Mouse (Mus musculus) MEL-GATA-1-ER (cell line): ENCODE measurements at regions not wholly inside any gene's neighbourhood (a gene's known extent, or its start where the extent isn't known, plus 50 kb on each side); places are given as distances from the start of the nearest gene placed in this dataset.

ENCODE experiments used
- DNase-seq: peaks from one replicate; pipeline ENCODE4 v3.0.0-alpha.2; 2012; ENCODE audit warnings: low read depth; ENCODE audit errors: extremely low read depth

DNA sequence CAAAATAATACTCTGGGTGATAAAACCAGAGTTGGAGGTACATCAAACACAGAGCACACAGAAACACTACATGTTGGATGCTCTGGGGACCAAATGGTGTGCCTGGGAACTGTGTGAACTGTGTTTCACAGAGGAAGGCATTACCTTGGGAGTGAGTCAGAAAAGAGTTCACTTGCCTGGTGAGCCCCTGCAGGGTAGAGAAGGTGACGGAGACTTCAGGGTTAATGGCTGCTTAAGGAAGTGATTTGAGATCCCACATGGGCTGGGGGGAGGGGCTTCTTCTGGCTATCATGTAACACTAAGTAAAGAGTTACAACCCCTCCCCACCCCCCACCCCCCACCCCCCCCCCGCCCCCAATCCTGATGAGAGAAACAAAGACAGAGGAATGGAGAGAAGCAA lies 164.6 kb downstream of the Gm45692 start:
- DNase-seq = no peak

DNA sequence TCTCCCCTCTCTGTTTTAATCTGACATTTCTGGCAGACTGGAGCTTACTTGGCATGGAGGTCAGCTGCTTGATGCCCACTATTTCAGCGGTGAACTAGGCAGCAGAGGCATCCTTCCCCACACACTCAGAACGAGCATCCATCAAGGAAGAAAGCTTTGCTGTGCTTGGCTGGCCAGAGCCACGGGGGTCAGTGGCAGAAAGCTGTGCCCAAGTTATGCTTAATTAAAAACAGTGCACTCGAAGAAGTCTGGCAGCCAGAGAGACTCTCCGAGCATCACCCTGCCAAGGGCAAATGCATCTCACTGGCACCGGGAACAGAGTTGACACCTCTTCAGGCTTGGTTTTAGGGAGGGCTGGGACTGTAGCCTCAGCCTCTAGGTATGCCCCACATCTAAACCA lies 168.3 kb downstream of the Gm45692 start:
- no peak for DNase-seq

DNA sequence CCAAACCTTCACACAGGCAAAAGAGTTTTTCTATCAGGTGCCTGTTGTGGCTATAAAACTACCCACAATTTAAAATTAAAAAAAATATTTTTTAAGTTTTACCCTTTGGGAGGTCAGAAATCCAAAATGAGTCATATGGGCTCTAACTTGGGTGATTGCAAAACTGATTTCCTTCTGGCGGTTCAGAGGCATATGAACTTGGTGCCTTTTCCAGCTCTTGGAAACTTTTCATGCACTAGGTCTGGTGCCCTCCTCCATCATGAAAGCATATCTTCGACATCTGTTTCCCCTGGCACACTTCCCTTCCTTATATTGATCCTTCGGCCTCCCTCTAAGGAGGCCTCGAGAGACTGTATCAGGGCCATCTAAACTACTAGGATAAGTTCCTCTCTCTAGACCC lies 168.8 kb downstream of the Gm45692 start:
- DNase-seq = no peak

DNA sequence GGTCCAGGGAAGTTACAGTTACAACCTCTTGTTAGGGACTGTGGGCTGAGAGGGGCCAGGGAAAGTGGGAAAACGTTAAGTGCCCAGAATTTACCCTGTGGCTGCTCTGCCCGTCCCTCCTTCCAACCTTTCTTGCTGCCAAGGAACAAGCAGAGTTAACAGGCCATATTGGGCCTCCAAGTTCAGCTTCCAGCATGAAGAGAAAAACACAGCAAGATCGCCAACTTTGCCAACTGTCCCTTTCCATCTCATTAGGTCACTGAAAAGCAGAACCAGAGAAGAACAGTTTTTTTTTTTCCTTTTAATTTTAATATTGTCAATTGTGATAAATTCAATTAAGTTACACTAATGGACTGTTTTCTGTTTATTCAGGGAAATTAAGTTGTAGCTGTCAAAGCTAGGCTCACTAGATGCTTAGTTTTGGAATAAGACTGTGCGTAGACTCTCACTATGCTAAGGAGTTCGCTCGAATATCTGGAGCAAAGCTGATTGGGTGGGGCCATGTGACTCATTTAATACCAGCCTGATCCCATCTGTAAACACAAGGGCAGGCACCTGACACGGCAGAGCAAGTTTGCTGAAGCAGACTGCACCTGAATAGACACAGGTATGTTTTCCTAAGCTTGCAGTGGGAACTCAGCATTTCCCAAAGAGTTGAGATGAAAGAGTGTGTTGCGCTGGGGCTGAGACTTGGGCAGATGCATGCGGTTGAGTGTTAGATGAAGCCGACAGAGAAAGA lies 178.9 kb downstream of the Gm45692 start:
- no peak for DNase-seq

DNA sequence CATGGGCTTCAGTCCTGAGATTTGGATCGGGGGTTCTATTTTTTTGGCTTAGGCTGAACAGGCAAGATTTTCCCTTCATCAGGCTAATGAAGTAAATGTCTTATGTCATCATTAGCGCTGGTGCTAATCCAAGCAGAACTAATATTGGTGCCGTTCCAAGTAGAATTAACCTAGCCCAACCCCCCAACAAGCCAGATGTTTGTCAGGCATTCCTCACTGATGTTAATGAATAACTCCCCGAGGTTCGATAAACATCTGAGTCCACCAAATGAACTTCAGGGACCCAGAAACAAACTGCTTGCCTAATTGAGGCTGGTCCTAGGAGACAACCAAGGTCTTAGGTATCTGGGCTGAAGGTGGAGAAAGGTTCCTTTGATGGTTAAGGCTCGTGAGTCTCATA lies 180.9 kb downstream of the Gm45692 start:
- no peak for DNase-seq

DNA sequence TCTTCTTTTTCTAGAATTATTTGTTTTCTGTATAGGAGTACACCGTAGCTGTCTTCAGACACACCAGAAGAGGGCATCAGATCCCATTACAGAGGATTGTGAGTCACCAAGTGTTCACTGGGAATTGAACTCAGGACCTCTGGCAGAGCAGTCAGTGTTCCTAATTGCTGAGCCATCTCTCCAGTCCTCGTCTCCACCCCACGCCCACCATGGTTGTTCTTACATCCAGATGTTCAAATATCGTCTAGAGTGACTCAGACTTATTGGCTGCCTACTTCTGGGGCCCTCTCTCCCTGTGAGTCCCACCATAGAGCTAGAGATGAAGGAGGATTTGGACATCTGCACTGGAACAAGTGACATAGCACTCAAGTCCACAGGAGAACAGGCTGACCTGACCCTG lies 182.6 kb downstream of the Gm45692 start:
- DNase-seq = no peak

DNA sequence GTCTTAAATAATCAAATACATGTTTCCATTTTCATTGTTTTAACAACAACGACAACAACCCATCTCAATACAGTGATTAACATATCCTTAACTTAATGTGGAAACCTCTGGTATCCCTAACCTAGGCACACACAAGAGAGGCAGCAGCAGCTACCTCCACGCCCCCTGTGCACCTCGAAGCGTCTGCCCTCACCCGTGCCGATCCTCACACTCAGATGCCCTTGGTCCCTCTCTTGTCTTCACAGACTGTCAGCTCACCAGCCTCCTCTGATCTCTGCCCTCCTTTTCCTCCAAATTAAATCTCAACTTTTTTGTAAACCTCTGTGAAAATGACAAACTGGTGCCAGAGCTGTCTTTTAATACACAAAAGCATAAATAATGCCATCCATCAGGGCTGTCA lies 185.2 kb downstream of the Gm45692 start:
- DNase-seq = no peak

DNA sequence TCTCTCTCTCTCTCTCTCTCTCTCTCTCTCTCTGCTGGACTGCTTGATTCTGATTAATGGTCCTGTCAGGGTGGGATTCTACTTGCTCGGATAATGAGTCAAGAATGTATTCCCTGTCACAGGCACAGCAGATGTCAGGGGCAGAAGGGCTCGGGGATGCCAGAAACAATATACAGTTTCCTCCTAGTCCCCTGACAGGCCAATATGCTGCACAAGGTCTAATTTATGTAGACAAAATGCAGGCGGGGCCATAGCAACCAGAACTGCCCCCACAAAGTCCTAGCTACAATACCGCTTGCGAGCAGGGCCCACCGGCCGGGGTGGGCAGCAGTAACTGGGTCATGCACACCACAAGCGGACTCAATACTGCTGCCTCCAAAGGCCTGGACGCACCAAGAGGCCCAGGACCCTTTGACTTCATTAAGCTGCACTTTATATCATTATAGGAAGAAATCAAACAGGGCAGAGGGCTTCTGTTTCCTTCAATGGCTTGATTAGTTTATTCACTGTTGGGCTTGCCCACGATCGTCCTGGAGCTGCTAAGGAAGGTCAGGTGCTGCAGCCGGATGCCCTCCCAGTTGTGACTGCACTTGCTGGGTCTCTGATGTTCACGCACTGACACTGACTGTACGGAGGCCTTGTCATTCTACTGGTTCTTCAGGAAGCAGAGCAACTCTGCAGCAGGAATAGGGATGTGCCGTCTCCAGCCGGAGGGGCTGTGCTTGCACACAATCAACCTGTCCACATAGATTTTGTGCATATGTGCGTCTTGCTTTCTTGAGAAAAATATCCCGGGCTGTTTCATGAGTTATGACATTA lies 185.9 kb downstream of the Gm45692 start:
- no peak for DNase-seq

DNA sequence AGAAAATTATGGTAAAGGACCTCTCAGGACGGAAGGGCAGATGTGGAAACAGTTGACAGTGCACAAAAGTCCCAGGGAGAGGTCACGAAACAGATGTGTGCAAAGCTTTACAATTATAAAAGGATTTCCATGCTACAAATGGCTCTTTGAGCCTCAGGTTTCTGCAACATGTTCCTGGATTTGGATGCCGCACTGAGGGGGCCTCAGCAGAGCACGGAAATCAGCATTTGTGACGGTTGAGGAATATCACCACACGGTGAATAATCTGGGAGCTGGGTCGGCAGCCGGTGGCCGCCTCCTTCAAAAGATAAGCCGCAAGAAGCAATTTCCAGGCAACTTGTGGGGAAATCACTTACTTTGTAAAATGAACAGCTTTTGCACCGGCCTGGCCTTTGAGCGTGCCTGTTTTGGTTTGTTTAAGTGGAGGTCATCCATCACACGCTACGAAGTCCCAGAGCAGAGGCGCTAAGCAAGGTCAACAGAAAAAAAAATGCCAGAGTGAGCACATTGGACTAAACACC lies 188.8 kb downstream of the Gm45692 start:
- no peak for DNase-seq

DNA sequence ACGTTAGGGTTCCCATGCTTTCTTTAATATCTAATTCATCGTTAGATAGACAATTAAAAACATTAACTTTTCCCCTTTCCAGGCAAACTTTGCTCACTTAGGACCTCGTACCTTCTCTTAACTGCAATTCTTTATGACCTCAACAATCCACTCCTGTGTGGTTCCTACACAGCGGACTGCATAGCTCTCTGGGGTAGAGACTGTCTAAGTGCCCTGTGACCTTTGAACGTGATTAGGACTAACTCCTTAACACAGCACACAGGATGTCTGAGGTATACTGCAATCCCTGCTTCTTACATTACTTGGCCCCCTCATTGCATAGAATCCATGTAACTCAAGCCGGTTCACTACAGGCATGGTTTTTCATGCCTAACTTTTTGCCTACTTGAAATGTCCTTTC lies 190.4 kb downstream of the Gm45692 start:
- no peak for DNase-seq

DNA sequence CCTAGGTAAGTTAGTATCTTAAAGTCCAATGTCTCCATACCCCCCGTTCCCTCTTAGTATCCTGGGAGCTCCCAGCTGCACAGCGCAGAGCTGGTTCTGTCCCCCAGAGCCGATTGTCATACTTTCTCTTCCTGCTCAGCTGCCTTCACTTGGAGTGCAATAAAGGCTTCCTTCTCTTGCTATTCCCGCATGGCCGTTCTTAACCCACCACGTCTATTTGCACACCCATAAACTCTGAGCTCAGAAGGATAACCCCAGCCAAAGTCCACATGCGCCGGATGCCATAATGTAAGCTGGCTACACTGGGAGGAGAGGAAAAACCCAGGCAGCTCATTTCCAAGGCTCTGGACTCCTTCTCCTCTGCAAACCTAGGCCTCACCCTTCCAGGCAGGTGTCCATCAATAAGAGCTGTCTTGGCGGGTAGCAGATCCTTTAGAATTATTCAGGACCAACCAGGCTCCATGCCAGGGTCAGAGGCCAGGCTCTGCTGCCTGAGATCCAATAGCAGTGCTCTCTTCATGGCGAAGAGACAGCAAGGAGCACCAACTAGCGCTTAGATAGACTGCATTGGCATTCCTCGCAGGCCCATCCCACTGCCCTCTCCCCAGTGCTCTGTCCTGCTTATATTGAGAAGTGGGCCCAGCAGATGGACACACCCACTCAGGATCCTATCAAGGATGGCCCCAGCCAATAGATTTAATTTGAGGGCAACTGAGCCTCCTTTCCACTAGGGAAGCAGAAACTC lies 204.4 kb downstream of the Gm45692 start:
- no peak for DNase-seq

DNA sequence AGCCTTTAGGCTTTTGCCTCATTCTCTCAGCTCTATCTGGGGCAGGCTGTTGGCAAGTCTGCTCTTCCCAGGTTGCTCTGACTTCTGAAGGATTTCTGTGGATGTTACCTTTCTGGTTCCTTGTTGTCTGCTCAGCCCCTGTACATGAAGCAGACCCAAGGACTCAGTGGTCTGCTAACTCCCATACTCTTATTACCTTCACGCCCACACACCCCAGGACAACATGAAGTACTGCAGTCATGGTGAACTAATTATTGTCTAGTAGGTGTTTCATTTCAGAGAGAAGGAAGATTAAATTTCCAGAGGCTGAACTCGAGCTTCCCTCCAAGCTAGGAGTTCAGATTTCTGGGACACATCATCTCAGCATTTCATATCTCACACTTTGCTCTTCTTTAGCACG lies 205.3 kb downstream of the Gm45692 start:
- no peak for DNase-seq

DNA sequence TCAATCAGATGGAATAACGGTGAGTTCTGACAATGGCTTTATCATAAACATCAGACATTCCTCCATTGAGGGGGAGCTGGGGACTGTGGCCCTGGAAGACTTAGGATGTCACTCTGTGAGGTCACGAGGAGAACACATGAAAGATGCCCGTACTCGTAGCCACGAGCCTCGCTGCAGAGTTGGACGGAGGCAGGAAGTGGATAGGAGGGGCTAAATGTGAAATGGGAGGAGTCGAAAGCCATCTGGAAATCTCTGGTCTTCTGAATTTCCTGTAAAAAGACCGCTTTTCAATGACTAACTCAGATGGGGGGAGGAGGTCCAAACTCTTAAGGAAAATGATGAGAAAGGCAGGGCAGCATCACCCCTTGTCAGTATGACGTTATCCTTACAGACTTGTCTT lies 210.5 kb downstream of the Gm45692 start:
- DNase-seq = no peak

DNA sequence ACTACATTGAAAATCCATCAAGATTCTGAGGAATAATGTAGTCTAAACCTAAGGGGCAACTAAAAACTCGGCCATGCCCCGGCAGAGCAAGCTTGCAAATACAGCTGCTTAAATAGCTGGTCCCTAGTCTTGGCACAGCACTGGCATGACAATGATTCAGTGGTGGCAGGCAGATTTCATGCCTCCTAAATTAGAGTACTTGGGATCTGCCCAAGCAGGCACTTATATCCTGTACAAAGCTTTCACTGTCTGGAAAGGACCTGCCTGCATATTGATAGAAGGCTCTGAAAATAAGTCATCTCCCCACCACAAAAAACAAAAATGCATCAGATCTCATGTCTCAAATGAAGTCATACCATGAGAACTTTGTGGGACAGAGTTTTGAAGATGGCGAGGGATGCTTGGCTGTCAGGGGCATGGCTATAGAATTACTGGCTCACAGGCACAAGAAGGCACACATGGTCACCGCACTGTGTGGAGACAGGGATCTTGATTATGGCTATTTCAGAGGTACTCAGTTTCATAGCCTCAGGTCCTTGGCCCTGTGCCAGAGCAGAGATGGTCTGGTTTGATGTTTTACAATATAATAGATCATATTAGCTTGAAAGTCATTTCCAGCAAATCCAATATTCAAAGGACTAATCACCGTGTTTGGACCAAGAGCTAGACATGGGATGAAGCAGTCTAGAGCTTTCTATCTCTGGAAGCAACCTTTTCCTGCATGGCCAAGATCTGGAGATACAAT lies 217.7 kb downstream of the Gm45692 start:
- DNase-seq = no peak

DNA sequence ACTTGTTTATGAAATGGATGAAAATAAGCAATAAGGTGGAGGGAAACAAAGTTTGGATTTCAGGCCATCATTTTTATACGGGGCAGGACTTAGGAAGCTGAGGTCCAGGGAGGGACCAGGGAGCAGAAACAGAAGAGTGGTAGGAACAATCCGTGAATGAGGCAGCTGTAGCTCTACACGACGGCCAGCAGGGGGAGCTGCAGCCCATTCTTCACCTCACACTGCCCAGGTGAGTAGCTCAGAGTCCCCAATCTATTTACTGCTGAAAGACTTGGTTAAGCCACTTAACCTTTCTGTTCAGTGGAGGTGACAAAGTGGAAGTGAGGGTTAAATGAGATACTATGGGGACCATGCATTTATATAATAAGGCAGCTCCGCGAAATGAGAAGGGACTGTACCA lies 225.7 kb downstream of the Gm45692 start:
- no peak for DNase-seq

DNA sequence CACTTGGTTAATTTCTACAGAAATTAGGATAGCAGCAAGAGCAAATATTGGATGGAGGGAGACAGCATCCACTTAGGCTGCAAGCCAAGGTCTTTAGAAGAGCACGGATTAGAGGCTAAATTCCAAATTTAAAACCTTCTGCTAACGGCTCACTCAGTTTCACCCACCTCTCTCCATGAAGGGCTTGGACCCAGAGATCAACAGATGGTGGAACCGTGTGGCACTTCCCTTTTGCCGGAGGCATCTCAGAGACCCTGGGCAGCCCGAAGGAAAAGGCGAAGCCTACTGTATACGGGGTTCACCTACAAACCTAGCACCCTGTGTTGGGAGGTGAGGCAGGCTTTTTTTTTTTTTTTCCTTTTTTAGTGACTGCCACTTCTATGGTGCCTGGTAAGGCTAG lies 229.9 kb downstream of the Gm45692 start:
- DNase-seq = no peak

DNA sequence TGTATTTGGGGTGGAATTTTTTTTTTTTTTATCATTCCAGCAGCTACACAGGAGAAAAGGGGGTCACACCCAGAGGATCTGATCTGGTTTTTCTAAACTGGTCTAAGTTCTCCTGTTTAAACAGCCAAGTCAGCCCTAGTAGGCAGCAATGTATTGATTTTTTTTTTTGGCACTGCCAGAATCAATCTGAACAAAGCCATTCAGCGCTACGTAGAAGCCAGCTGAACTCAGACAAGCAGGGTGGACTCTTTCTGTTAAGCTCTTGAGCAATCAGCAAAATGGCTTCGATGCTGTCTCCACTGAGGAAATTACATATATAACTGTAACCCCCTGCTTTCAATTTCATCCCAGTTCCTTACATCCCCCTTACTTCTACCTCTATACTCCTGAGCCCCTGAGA lies 230.5 kb downstream of the Gm45692 start:
- DNase-seq = no peak

DNA sequence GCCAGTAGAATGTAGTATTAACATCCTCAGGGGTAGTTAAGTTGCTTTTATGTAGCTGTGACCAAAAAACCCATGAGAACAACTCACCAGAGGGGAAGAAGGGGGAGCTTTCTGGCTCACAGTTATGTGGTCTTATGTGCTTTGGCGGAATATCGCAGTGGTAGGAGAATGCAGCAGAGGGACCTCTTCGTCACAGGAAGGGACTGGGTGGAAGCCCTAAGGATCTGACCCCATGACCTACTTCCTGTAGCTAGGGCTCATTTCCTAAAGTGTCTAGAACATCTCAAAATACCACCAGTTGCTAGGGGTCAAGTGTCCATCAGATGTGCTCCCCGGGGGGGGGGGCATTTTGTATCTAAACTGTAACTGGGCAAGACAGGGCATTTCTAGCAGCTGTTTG lies 231.3 kb downstream of the Gm45692 start:
- DNase-seq = no peak

DNA sequence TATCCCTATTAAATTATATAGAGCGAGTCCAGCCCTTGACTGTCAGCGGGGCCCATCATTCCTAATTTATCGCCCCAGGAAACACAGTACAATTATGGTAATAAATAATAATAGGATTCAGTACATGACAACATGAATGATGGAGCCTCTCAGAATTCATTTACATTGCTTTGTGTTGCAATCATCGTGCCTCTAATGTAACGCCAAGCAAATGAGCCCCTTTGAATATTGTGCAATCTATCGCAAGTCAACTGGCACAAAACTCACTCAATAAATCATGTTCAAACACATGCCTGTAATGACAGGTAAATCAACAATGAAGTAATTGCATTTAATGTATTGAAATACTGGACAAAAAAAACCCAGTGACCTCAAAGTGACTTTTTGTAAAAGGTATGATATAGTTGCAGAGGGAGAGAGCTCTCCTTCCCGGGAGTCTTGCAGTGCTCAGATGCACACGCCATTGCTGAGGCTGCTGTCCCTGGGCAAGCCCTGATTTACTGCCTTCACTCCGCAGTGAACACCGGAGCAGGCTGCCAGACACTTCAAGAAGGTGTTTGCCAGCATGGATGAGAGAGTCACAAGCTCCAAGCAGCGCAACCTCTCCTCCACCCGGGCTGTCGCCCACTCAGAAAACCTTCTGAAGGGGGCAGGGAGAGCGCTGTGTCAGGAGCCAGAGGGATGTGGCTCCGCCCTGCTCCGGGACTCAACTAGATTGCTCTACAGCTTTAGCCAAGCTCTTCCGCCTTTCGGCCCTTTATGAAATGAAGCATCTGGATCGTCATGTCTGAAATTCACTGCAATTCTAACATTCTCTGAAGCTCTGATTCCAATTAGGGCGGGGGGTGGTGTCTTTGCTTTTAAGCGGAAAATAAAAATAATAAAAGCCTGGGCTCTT lies 232.6 kb downstream of the Gm45692 start:
- no peak for DNase-seq

DNA sequence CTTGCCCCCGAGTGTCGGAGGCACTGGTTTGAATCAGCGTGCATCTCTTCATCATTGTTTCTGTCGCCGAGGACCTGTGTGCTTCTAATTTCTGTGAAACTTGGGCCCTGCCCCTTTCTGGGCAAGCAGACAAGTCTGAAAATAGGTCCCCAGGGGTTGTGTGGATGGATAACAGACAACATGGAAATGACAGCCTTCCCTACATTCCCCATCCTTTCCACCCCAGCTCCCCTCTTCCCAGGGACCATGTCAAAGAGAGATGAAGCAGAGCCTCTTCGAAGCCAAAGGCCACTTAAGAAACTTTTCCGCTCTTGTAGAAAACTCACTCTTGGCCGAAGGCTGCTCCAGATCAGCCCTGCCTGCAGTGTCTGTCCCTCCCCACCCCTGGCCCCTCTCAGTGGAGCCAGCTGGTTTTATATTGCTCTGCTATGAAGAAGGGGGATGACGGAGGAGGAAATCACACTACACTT lies 233.2 kb downstream of the Gm45692 start:
- no peak for DNase-seq
